Mouse (Mus musculus): ENCODE results near the gene A530032D15Rik.
"Not testable (repeated sequence)": the region's sequence is repeated elsewhere in the genome, so short reads cannot be mapped to it uniquely, and the experiment has no call there.

A530032D15Rik gene

DNA sequence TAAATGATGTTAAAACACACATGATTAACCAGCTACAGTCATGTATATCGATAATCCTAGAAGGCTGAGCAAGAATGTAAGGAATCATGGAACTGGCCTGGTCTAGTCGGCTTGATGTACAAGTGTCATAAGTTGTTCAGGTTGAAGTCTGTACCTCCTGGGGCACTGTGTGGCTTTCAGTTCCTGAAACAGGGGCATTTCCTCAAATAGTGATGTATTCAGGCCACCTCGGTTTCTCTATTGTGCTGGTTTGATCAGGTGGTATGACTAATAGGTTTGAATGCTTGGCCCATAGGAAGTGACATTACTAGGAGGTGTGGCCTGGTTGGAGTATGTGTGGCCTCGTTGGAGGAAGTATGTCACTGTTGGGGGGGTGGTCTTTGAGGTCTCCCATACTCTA is 75.3 kb downstream of the A530032D15Rik start:
- not testable (repeated sequence) for DNase-seq

DNA sequence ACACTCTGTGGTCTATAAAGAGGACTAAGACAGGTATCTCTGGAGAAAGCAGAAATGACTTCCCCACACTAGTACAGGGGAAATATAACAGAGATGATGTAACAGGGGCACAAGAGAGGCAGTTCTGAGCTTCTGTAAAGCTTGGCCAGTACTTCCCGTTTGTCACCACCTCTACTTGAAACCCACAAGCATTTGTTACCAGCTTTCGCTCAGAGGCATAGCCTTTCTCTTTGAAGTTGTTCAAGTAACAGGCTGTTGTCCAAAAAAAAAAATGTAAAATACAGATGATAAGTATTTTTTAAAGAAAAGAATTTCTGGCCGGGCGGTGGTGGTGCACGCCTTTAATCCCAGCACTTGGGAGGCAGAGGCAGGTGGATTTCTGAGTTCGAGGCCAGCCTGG is 76.0 kb downstream of the A530032D15Rik start:
- DNase-seq = not testable (repeated sequence)
